Mouse (Mus musculus) C2C12 (cell line): ENCODE measurements at regions not wholly inside any gene's neighbourhood (a gene's known extent, or its start where the extent isn't known, plus 50 kb on each side); places are given as distances from the start of the nearest gene placed in this dataset.

ENCODE experiments used
- H3K27me3 ChIP-seq: one replicate; pipeline ENCODE4 v1.6.1; 2011; ENCODE audit not compliant: control insufficient read depth, insufficient read depth, insufficient read length
- H3K36me3 ChIP-seq: one replicate; pipeline ENCODE4 v1.6.1; 2011; ENCODE audit not compliant: control insufficient read depth, insufficient read depth
- H3K4me3 ChIP-seq: one replicate; pipeline ENCODE4 v1.5.1; 2011; ENCODE audit warnings: mild to moderate bottlenecking, control low read depth; ENCODE audit not compliant: poor library complexity, insufficient read depth, severe bottlenecking
- H3K79me2 ChIP-seq: one replicate; pipeline ENCODE4 v1.6.1; 2011; ENCODE audit not compliant: control insufficient read depth, insufficient read depth
- H3K79me3 ChIP-seq: one replicate; pipeline ENCODE4 v1.6.1; 2011; ENCODE audit warnings: low read depth, control low read depth
- H3ac ChIP-seq: one replicate; pipeline ENCODE3; 2011; ENCODE audit warnings: low read depth; ENCODE audit not compliant: control insufficient read depth, insufficient read length
- CEBPB ChIP-seq: IDR thresholded peaks from one replicate; pipeline ENCODE4 v1.6.1; 2011; ENCODE audit warnings: low read depth, mild to moderate bottlenecking, control low read depth, moderate library complexity
- CTCF ChIP-seq: IDR thresholded peaks from one replicate; pipeline ENCODE4 v1.5.1; 2011; ENCODE audit not compliant: control insufficient read depth, insufficient read depth, insufficient read length
- FOSL1 ChIP-seq: IDR thresholded peaks from one replicate; pipeline ENCODE4 v1.8.0; 2011; ENCODE audit warnings: mild to moderate bottlenecking, low read length; ENCODE audit not compliant: poor library complexity, insufficient read depth, severe bottlenecking
- MAX ChIP-seq: IDR thresholded peaks from one replicate; pipeline ENCODE4 v1.6.1; 2011; ENCODE audit warnings: mild to moderate bottlenecking, control low read depth
- MYOD1 ChIP-seq: IDR thresholded peaks from one replicate; pipeline ENCODE4 v1.6.1; 2011; ENCODE audit warnings: low read depth; ENCODE audit not compliant: control insufficient read depth, insufficient read length
- MYOG ChIP-seq: IDR thresholded peaks from one replicate; pipeline ENCODE4 v1.6.1; 2011; ENCODE audit not compliant: control insufficient read depth, insufficient read length; ENCODE audit errors: extremely low read depth
- USF1 ChIP-seq: IDR thresholded peaks from one replicate; pipeline ENCODE4 v1.6.1; 2011; ENCODE audit warnings: low read depth, mild to moderate bottlenecking, control low read depth, moderate library complexity

- Histone ChIP-seq H3K79me3 (no peaks in the 10 kb centered on the region), H3K79me2 (no peaks in the 10 kb centered on the region), H3K27me3 (no peaks in the 10 kb centered on the region), H3ac (no peak overlapping the region), H3K4me3 (no peak overlapping the region), H3K36me3 (no peaks in the 10 kb centered on the region)
- TF ChIP-seq USF1 (no peak), MAX (no peak), FOSL1 (no peak), CEBPB (no peak), MYOD1 (no peak)
These were observed 447.4 kb upstream of the Mef2c start for GRCm38 (mm10) chr13:83056415-83056814.

GRCm38 (mm10) chr13:83064727-83065126 is 439.1 kb upstream of the Mef2c start:
- no peak overlapping the region for H3ac ChIP-seq
- no peaks in the 10 kb centered on the region for H3K36me3 ChIP-seq
- no peaks in the 10 kb centered on the region for H3K27me3 ChIP-seq
- H3K79me2 ChIP-seq: no peaks in the 10 kb centered on the region
- H3K79me3 ChIP-seq: no peaks in the 10 kb centered on the region
- H3K4me3 ChIP-seq: no peak overlapping the region
- peak; percentile 14 for TF ChIP-seq CEBPB
- TF ChIP-seq USF1: no peak
- no peak for TF ChIP-seq FOSL1
- TF ChIP-seq CTCF: no peak
- no peak for TF ChIP-seq MYOG
- no peak for TF ChIP-seq MAX
- TF ChIP-seq MYOD1: no peak

- no peaks in the 10 kb centered on the region for H3K79me2 ChIP-seq
- TF ChIP-seq FOSL1 (no peak), USF1 (no peak), MAX (no peak), MYOD1 (no peak), CTCF (no peak), CEBPB (no peak), MYOG (no peak)
These were observed 438.6 kb upstream of the Mef2c start for GRCm38 (mm10) chr13:83065201-83065600.

GRCm38 (mm10) chr13:83066115-83066753 is 437.6 kb upstream of the Mef2c start:
- no peak overlapping the region for H3ac ChIP-seq
- TF ChIP-seq CEBPB (no peak), MAX (no peak), USF1 (no peak), FOSL1 (no peak), MYOD1 (no peak), CTCF (no peak), MYOG (no peak)
- no peaks in the 10 kb centered on the region for H3K27me3 ChIP-seq
- H3K4me3 ChIP-seq: no peak overlapping the region
- no peaks in the 10 kb centered on the region for H3K79me3 ChIP-seq
- no peaks in the 10 kb centered on the region for H3K36me3 ChIP-seq
- H3K79me2 ChIP-seq: no peaks in the 10 kb centered on the region

More at GRCm38 (mm10) chr13:83065201-83065600, 438.6 kb upstream of the Mef2c start:
- Histone ChIP-seq H3K36me3 (no peaks in the 10 kb centered on the region), H3ac (no peak overlapping the region), H3K27me3 (no peaks in the 10 kb centered on the region), H3K79me3 (no peaks in the 10 kb centered on the region), H3K4me3 (no peak overlapping the region)

- H3K4me3 ChIP-seq: no peak overlapping the region
- H3K79me2 ChIP-seq: no peaks in the 10 kb centered on the region
- TF ChIP-seq MAX: no peak
- no peak for TF ChIP-seq MYOD1
- TF ChIP-seq CEBPB: no peak
- no peak for TF ChIP-seq MYOG
- no peak for TF ChIP-seq USF1
- TF ChIP-seq FOSL1: no peak
- no peak for TF ChIP-seq CTCF
- no peaks in the 10 kb centered on the region for H3K36me3 ChIP-seq
- H3ac ChIP-seq: no peak overlapping the region
- no peaks in the 10 kb centered on the region for H3K79me3 ChIP-seq
- H3K27me3 ChIP-seq: no peaks in the 10 kb centered on the region
These were observed 436.3 kb upstream of the Mef2c start for GRCm38 (mm10) chr13:83067496-83067895.

GRCm38 (mm10) chr13:83068588-83068987 is 435.2 kb upstream of the Mef2c start:
- no peaks in the 10 kb centered on the region for H3K79me2 ChIP-seq
- no peak for TF ChIP-seq MAX
- TF ChIP-seq CTCF: no peak
- no peak for TF ChIP-seq CEBPB
- no peak for TF ChIP-seq FOSL1
- no peaks in the 10 kb centered on the region for H3K27me3 ChIP-seq
- no peak overlapping the region for H3ac ChIP-seq
- H3K79me3 ChIP-seq: no peaks in the 10 kb centered on the region
- H3K4me3 ChIP-seq: no peak overlapping the region
- H3K36me3 ChIP-seq: no peaks in the 10 kb centered on the region
